Mouse (Mus musculus) MEL (cell line): ENCODE data around the gene Oprm1. TPM values are rescaled to one million over a fixed set of nuclear protein-coding genes. Genes with fewer than 3 reads are reported as not detected.
A peak's percentile ranks its signal among the peaks of the same experiment; 100 is the strongest.

Source experiments
- DNase-seq: peaks from one replicate; pipeline ENCODE4 v3.0.0; 2011; ENCODE audit warnings: low read depth, low spot score
- H3K27ac ChIP-seq: 2 replicates; pipeline ENCODE4 v1.5.1; 2012; ENCODE audit warnings: low read depth, mild to moderate bottlenecking, control low read depth, low read length, moderate library complexity; ENCODE audit not compliant: control insufficient read depth
- H3K27me3 ChIP-seq, 2 experiments: fragments of 150-350 bp in 1 of 2; sonication (generic) in 1 of 2; 2 replicates each; pipeline ENCODE4 v1.6.1; 2012; ENCODE audit warnings: low read length in 2 of 2, mild to moderate bottlenecking in 2 of 2, improper control_type of control experiment in 1 of 2, moderate library complexity in 1 of 2; ENCODE audit not compliant: insufficient read depth in 2 of 2, control insufficient read depth in 1 of 2
- H3K36me3 ChIP-seq, 2 experiments: 2 replicates each; pipeline ENCODE4 v1.6.1; 2012 to 2014; ENCODE audit warnings: low read length in 2 of 2, improper control_type of control experiment in 1 of 2, inconsistent platforms in 1 of 2, mild to moderate bottlenecking in 1 of 2; ENCODE audit not compliant: insufficient read depth in 2 of 2, control insufficient read depth in 1 of 2
- H3K4me1 ChIP-seq, 2 experiments: fragments of 150-350 bp in 1 of 2; sonication (generic) in 1 of 2; 2 replicates each; pipeline ENCODE4 v1.6.1; 2012; ENCODE audit warnings: low read length in 2 of 2, improper control_type of control experiment in 1 of 2, mild to moderate bottlenecking in 1 of 2; ENCODE audit not compliant: insufficient read depth in 2 of 2, control insufficient read depth in 1 of 2
- H3K4me3 ChIP-seq, 2 experiments: fragments of 150-350 bp in 1 of 2; sonication (generic) in 1 of 2; 2 replicates each; pipeline ENCODE4 v1.5.1; 2012; ENCODE audit warnings: low read depth in 2 of 2, low read length in 2 of 2, mild to moderate bottlenecking in 2 of 2, moderate library complexity in 2 of 2, control low read depth in 1 of 2, improper control_type of control experiment in 1 of 2; ENCODE audit not compliant: control insufficient read depth in 1 of 2, insufficient read depth in 1 of 2
- H3K79me2 ChIP-seq: 2 replicates; pipeline ENCODE4 v1.6.1; 2012; ENCODE audit warnings: mild to moderate bottlenecking, low read length, moderate library complexity; ENCODE audit not compliant: control insufficient read depth, poor library complexity, insufficient read depth
- H3K9ac ChIP-seq: 2 replicates; pipeline ENCODE4 v1.6.1; 2012; ENCODE audit warnings: low read depth, mild to moderate bottlenecking, control low read depth, low read length, moderate library complexity; ENCODE audit not compliant: control insufficient read depth, poor library complexity, severe bottlenecking
- H3K9me3 ChIP-seq: fragments of 150-350 bp; sonication (generic); replicated peaks from 2 replicates; pipeline ENCODE4 v1.6.1; 2012; ENCODE audit warnings: mild to moderate bottlenecking, low read length, improper control_type of control experiment, moderate library complexity; ENCODE audit not compliant: insufficient read depth
- BHLHE40 ChIP-seq: IDR thresholded peaks from 2 replicates; pipeline ENCODE4 v1.6.1; 2012; ENCODE audit warnings: low read depth, mild to moderate bottlenecking, inconsistent platforms, low read length, improper control_type of control experiment, borderline replicate concordance
- CTCF ChIP-seq, 3 experiments: IDR thresholded peaks in 2 of 3; conservative IDR thresholded peaks in 1 of 3; 2 replicates each; pipeline ENCODE4 v1.5.1; 2011 to 2012; ENCODE audit warnings: low read length in 3 of 3, low read depth in 2 of 3, mild to moderate bottlenecking in 2 of 3, improper control_type of control experiment in 1 of 3, inconsistent platforms in 1 of 3, mixed read lengths in 1 of 3, moderate library complexity in 1 of 3; ENCODE audit not compliant: control insufficient read depth in 1 of 3, insufficient read depth in 1 of 3, poor library complexity in 1 of 3, severe bottlenecking in 1 of 3
- ETS1 ChIP-seq: IDR thresholded peaks from 2 replicates; pipeline ENCODE4 v1.6.1; 2012; ENCODE audit warnings: low read depth, mild to moderate bottlenecking, inconsistent platforms, low read length, improper control_type of control experiment, moderate library complexity
- MAFK ChIP-seq: IDR thresholded peaks from 2 replicates; pipeline ENCODE4 v1.6.1; 2011; ENCODE audit warnings: low read depth, mild to moderate bottlenecking, low read length, improper control_type of control experiment, borderline replicate concordance
- MAX ChIP-seq: IDR thresholded peaks from 2 replicates; pipeline ENCODE4 v1.6.1; 2011; ENCODE audit warnings: low read length, improper control_type of control experiment
- MAZ ChIP-seq: IDR thresholded peaks from 2 replicates; pipeline ENCODE4 v1.6.1; 2012; ENCODE audit warnings: low read depth, mild to moderate bottlenecking, inconsistent platforms, low read length, improper control_type of control experiment
- MXI1 ChIP-seq: IDR thresholded peaks from 2 replicates; pipeline ENCODE4 v1.6.1; 2011; ENCODE audit warnings: mild to moderate bottlenecking, low read depth, low read length, improper control_type of control experiment
- MYB ChIP-seq: IDR thresholded peaks from 2 replicates; pipeline ENCODE4 v1.6.1; 2011; ENCODE audit warnings: mild to moderate bottlenecking, low read depth, low read length, improper control_type of control experiment
- MYC ChIP-seq: IDR thresholded peaks from 2 replicates; pipeline ENCODE4 v1.6.1; 2011; ENCODE audit warnings: low read depth, mild to moderate bottlenecking, low read length, improper control_type of control experiment, moderate library complexity
- RCOR1 ChIP-seq: IDR thresholded peaks from 2 replicates; pipeline ENCODE4 v1.6.1; 2012; ENCODE audit warnings: low read depth, mild to moderate bottlenecking, inconsistent platforms, low read length, improper control_type of control experiment
- TAL1 ChIP-seq: IDR thresholded peaks from 2 replicates; pipeline ENCODE4 v1.6.1; 2012; ENCODE audit warnings: mild to moderate bottlenecking, inconsistent platforms, low read length, moderate library complexity, mixed read lengths
- TBP ChIP-seq: IDR thresholded peaks from 2 replicates; pipeline ENCODE4 v1.8.0; 2011; ENCODE audit warnings: low read depth, low read length, improper control_type of control experiment
- TCF12 ChIP-seq: IDR thresholded peaks from 2 replicates; pipeline ENCODE4 v1.6.1; 2014; ENCODE audit warnings: low read depth, mild to moderate bottlenecking, inconsistent platforms, low read length, improper control_type of control experiment, moderate library complexity
- USF1 ChIP-seq: IDR thresholded peaks from 2 replicates; pipeline ENCODE4 v1.6.1; 2014; ENCODE audit warnings: low read depth, mild to moderate bottlenecking, inconsistent platforms, low read length, improper control_type of control experiment, moderate library complexity
- USF2 ChIP-seq, 2 experiments: IDR thresholded peaks; 2 replicates each; pipeline ENCODE4 v1.6.1; 2011 to 2012; ENCODE audit warnings: improper control_type of control experiment in 2 of 2, low read length in 2 of 2, borderline replicate concordance in 1 of 2, inconsistent platforms in 1 of 2, low read depth in 1 of 2, mild to moderate bottlenecking in 1 of 2; ENCODE audit not compliant: insufficient read depth in 1 of 2
- ZKSCAN1 ChIP-seq: IDR thresholded peaks from 2 replicates; pipeline ENCODE4 v1.6.1; 2012; ENCODE audit warnings: low read depth, mild to moderate bottlenecking, inconsistent platforms, low read length, improper control_type of control experiment, moderate library complexity
- polyA plus RNA-seq, 2 experiments: library from polyadenylated mRNA; stranded (reverse) in 1 of 2; unstranded in 1 of 2; fragments of >175 nt in 1 of 2; fragments of >200 nt in 1 of 2; gene quantifications; 2 replicates each; pipeline versions ENCODE4 v1.2.1 to v1.2.4; 2012; ENCODE audit warnings: low replicate concordance in 2 of 2, low read depth in 1 of 2; ENCODE audit not compliant: insufficient read length in 2 of 2, insufficient read depth in 1 of 2, missing spikeins in 1 of 2
- total RNA-seq: library from RNA; depleted of rRNA; stranded (reverse); fragments of 300-350 nt; gene quantifications from 2 replicates; pipeline ENCODE4 v1.2.3, GENCODE M21; 2012

Gene Oprm1
- total and polyA plus RNA-seq, 3 experiments: not detected

DNA sequence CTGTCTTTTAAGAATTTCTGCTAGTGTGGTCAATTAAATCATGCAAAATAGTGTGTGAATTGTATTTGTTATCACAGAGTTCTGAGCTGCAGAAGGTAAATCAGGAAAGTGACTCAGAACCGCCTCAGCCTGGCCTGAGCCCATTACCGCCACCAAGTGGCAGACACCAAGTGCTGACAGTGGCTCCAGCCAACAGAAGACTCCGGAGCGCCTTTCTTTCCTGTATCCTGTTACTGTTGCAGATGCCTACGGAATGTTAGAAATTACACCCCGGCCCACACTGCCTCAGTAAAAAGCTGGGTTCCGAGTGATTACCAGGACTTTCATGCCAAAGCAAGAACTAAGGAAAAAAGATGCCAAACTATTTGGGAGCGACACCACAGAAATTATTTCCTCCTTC lies 317.9 kb downstream of the Oprm1 start:
- Histone ChIP-seq H3K4me1 (no peaks in the 10 kb centered on the region), H3K9me3 (no peaks in the 10 kb centered on the region)
- TF ChIP-seq ZKSCAN1 (no peak), TAL1 (no peak), CTCF (IDR thresholded peaks at IDR 0.05 in 2 of 3, conservative IDR thresholded peaks at IDR 0.05 in 1 of 3; ENCODE audit: control insufficient read depth in 1 of 3, insufficient read depth in 1 of 3, low read depth in 2 of 3, low read length in 3 of 3, poor library complexity in 1 of 3, severe bottlenecking in 1 of 3) (peak in 1 of 3 experiments; percentile 24; a peak in 1 of 6 replicates)
- TF ChIP-seq, all 39 proteins: peak for 1
- no peaks in the 10 kb centered on the region for H3K79me2 ChIP-seq
- H3K9ac ChIP-seq: no peak overlapping the region
- H3K27me3 ChIP-seq: no peaks in the 10 kb centered on the region
- DNase-seq: no peak
- H3K4me3 ChIP-seq: no peak overlapping the region
- H3K36me3 ChIP-seq: no peaks in the 10 kb centered on the region
- H3K27ac ChIP-seq: no peak overlapping the region

DNA sequence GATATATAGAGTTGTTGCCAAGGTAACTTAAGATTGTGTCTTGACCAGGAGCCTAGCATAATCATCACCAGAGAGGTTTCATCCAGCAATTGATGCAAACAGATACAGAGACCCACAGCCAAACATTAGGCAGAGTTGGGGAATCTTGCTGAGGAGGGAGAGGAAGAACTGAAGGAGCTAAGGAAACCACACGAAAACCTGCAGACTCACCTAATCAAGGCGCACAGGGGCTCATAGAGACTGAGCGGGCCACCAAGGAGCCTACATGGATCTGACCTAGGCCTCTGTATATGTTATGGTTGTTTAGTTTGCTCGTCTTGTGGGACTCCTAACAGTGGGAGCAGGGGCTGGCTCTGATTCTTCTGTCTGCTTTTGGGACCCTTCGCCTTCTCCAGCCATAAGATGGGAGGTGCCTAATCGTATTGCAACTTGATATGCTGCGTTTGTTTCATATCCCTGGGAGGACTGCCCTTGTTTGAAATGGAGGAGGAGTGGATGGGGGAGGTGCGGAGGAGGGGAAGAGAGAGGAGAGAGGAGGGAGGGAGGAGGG lies 318.4 kb downstream of the Oprm1 start:
- H3K4me1 ChIP-seq: no peaks in the 10 kb centered on the region
- H3K4me3 ChIP-seq: no peak overlapping the region
- TF ChIP-seq TBP: no peak
- no peak for TF ChIP-seq BHLHE40
- no peak for TF ChIP-seq USF2 (IDR thresholded peaks at IDR 0.05; ENCODE audit: borderline replicate concordance in 1 of 2, insufficient read depth in 1 of 2, low read depth in 1 of 2, low read length in 2 of 2)
- TF ChIP-seq MYC: no peak
- TF ChIP-seq MAX: no peak
- no peak for TF ChIP-seq ETS1
- TF ChIP-seq TCF12: no peak
- TF ChIP-seq USF1: no peak
- TF ChIP-seq RCOR1: no peak
- H3K9ac ChIP-seq: no peak overlapping the region
- H3K9me3 ChIP-seq: no peaks in the 10 kb centered on the region
- H3K27me3 ChIP-seq: no peaks in the 10 kb centered on the region
- DNase-seq: no peak
- no peaks in the 10 kb centered on the region for H3K79me2 ChIP-seq
- H3K27ac ChIP-seq: no peak overlapping the region
- H3K36me3 ChIP-seq: no peaks in the 10 kb centered on the region

DNA sequence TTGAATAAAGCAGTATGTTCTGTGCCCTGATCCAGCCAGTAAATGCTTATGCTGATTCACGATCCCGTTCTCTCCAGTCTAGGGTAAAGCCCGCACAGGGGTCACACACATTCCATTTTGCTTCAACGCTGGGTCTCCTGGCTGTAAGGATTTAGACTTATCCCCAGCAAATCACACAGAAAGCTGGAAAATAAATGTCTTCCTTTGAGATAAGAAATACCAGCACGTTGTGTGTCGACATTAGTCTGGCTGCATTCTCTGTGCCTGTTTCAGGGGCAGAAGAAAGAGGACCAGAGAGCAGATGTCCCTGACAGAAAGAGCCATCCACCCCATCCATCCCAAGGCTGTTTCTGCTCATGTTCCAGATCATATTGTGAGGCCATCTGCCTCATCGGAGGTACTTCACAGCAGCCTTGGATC lies 319.1 kb downstream of the Oprm1 start:
- DNase-seq: no peak
- no peak overlapping the region for H3K4me3 ChIP-seq
- H3K36me3 ChIP-seq: no peaks in the 10 kb centered on the region
- H3K9me3 ChIP-seq: no peaks in the 10 kb centered on the region
- no peaks in the 10 kb centered on the region for H3K27me3 ChIP-seq
- no peak overlapping the region for H3K27ac ChIP-seq
- H3K9ac ChIP-seq: no peak overlapping the region
- no peaks in the 10 kb centered on the region for H3K4me1 ChIP-seq
- no peak for TF ChIP-seq MYB
- no peak for TF ChIP-seq MXI1
- no peak for TF ChIP-seq MAFK
- TF ChIP-seq MAZ: no peak
- H3K79me2 ChIP-seq: no peaks in the 10 kb centered on the region
